Mouse (Mus musculus) embryonic facial prominence, embryonic 10.5 days (tissue): ENCODE results near the gene Itpk1. TPM values are rescaled to one million over a fixed set of nuclear protein-coding genes. Genes with fewer than 3 reads are reported as not detected.

ENCODE experiments used
- DNase-seq: peaks from one replicate; pipeline ENCODE4 v3.0.0-alpha.2; 2017; ENCODE audit warnings: low spot score
- H3K27ac ChIP-seq: fragments of 300-500 bp; sonication (generic); replicated peaks from 2 replicates; pipeline ENCODE4 v1.5.1; 2016; ENCODE audit warnings: mild to moderate bottlenecking
- H3K27me3 ChIP-seq: fragments of 300-500 bp; sonication (generic); replicated peaks from 2 replicates; pipeline ENCODE4 v1.6.1; 2016; ENCODE audit warnings: low read depth, mild to moderate bottlenecking; ENCODE audit not compliant: poor library complexity, severe bottlenecking
- H3K36me3 ChIP-seq: fragments of 300-500 bp; sonication (generic); replicated peaks from 2 replicates; pipeline ENCODE4 v1.6.1; 2016; ENCODE audit warnings: mild to moderate bottlenecking, moderate library complexity
- H3K4me1 ChIP-seq: fragments of 300-500 bp; sonication (generic); 2 replicates; pipeline ENCODE4 v1.6.1; 2016
- H3K4me3 ChIP-seq: fragments of 300-500 bp; sonication (generic); 2 replicates; pipeline ENCODE4 v1.5.1; 2016; ENCODE audit warnings: mild to moderate bottlenecking, moderate library complexity
- H3K9me3 ChIP-seq: fragments of 300-500 bp; sonication (generic); 2 replicates; pipeline ENCODE4 v1.6.1; 2016; ENCODE audit warnings: mild to moderate bottlenecking
- WGBS: fragments of 180-500 bp; shearing (Covaris S2); methylation state at CpG from one replicate; pipeline ENCODE4 v1.1.7; 2016; 5-methylcytosine and 5-hydroxymethylcytosine counted together
- polyA plus RNA-seq: library from polyadenylated mRNA; unstranded; fragments of >200 nt; fragmentation: Nextera tagmentation; extraction: Ambion mirVana; gene quantifications from 2 replicates; pipeline ENCODE4 v1.2.1, GENCODE M21; 2016

Gene Itpk1
- 13.7 and 17.7 TPM in 2 replicates for polyA plus RNA-seq

DNA sequence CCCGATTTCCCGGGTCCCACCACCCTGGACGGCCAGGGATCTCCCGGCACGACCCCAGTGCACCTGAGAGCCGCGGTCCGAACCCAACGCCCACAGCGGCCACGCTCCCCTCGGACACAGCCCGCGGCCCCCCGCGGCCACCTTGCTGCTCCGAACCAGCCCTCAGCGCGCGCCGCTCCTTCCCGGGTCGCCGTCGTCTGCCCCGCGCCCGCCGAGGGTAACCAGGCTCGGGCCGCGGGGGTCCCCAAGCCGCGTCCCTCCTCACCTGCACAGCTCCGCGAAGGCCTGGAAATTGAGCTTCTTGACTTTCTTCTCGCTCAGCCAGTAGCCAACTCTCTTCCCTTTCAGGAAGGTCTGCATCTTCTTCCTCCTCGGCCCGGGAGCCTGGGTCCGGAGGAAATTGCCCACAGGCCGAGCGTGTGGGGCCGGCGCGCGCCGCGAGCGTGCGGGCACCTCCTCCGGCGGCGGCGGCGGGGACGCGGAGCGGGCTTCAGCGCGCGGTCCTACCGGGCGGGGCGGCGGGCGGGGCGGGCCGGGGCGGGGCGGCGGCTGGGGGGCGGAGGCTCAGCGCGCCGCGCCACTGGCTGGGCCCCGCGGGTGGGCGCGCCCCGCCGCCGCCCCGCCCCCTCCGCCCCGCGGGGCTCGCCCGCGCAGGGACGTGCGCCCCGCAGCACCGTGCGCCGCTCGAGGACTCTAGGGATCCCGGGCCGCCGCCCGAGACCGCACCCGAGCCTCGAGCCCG is at the start of gene Itpk1:
Gene Itpk1 (minus strand): TSS at position 474 of the 742 bp plus-strand sequence.
- H3K27ac ChIP-seq, result peak within 1 kb of the TSS; percentile 88
- H3K27me3 ChIP-seq, result peaks cover 20% of the 10 kb centered on the region
- peak; percentile 82 for DNase-seq
- peaks cover 59% of the 10 kb centered on the region for H3K4me1 ChIP-seq
- H3K4me3 ChIP-seq, result peak within 1 kb of the TSS; percentile 77
- WGBS, result 1% methylated on average over 99 of the region's 105 CpGs
- 0 out of 2 replicates have a peak, but pooled peaks cover 4% of the 10 kb centered on the region for H3K36me3 ChIP-seq
- H3K9me3 ChIP-seq, result no peaks in the 10 kb centered on the region

DNA sequence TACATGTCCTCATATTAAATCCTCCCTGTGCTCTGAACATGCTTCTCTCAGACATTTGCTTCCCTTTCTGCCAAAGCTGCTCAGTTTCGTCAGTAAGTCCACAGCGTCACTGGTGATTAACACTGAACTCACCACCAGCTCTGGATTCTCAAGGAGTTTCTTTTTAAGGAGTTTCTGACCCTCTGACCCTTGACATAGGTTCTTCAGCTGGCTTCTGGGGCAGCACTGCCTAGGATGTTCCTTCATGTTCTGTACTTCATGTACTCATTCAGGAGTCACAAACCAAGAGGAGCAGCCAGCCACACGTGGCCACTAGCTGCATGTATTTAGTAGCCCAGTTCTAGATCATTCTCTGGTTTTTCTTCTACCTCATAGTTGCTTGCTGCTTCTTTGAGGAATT is 43.5 kb upstream of the Itpk1 start:
- 90% methylated on average over 3 of the region's 3 CpGs for WGBS
- peaks cover 47% of the 10 kb centered on the region for H3K36me3 ChIP-seq
- H3K4me1 ChIP-seq, result peaks cover 13% of the 10 kb centered on the region

DNA sequence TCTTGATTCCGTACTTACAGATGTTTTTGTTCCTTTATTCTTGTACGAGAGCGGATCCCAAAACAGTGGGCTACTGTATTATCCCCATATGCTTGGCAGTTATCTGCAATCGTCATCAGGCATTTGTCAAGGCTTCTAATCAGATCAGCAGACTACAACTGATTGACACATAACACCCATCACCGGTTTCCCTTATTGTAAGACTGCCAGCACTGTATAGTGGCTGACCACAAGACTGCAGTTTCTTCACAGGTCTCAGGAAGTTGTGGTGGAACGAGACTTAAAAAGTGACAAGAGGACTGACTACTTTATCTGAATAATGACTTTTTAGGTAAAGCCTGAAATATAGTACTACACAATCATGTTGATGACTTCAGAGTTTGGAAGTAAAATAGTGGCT is 40.1 kb upstream of the Itpk1 start:
- H3K27ac ChIP-seq, result no peak overlapping the region

More for the DNA sequence above, 43.5 kb upstream of the Itpk1 start:
- Histone ChIP-seq H3K27ac (no peak overlapping the region), H3K27me3 (no peaks in the 10 kb centered on the region), H3K9me3 (no peaks in the 10 kb centered on the region), H3K4me3 (no peak overlapping the region)
- DNase-seq, result no peak

DNA sequence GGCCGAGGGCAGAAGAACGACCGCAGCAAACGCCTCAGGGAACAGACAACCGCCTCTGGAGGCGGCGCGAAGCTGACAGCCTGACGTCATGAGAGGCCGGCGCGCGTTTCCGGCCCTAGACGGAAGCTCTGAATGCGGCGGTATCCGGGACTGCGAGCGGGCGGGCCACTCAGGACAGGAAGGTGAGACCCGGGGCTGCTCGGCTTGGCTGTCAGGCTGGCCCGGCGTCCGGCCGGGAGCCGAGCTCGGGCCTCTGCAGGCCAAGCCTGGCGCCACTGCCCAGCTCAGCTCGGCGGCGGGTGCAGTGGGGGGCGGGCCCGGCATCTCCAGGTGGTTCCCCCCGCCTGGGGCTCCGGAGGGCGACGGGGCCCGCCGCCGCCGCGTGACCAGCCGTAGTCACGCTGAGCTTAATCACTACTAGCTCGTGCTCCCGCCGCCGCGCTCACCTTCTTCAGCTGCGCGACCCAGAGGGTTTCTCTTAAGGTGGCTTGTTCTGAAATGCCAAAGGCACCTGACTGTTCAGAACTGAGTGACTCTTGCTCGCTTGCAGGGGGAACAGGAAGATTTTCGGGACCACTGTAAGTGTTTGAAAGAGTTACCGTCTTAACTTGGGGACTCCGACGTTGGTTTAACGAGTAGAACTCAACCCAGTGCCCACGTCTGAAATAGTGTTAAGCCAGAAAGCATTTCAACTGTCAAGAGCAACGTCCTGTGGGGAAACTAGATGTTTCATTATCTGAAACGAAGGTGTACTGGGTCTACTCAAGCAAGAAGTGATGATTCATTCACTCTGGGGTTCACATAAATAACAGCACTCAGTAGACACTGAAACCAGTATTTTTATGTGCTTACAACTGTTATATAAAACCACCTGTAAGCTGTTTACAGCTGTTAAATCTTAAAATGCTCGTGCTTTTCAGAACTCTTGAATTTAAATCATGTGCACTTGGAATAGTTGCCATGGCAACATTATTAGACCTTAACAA is 39.2 kb upstream of the Itpk1 start, which contains the start of the genes Moap1 and Tmem251:
Gene Moap1 (minus strand): TSS at position 73 of the 986 bp plus-strand sequence.
Gene Tmem251 (plus strand): TSS at position 174 of the 986 bp plus-strand sequence.
- peaks cover 25% of the 10 kb centered on the region for H3K4me1 ChIP-seq
- peak within 1 kb of the TSS; percentile 94 for H3K4me3 ChIP-seq
- peak within 1 kb of the TSS; percentile 93 for H3K27ac ChIP-seq
- no peaks in the 10 kb centered on the region for H3K9me3 ChIP-seq
- peak; percentile 93 for DNase-seq
- no peaks in the 10 kb centered on the region for H3K27me3 ChIP-seq
- H3K36me3 ChIP-seq, result peaks cover 40% of the 10 kb centered on the region
- under 1% methylated on average over 63 of the region's 63 CpGs for WGBS

More for the DNA sequence above, 40.1 kb upstream of the Itpk1 start:
- no peak for DNase-seq
- peaks cover 25% of the 10 kb centered on the region for H3K4me1 ChIP-seq
- no peaks in the 10 kb centered on the region for H3K27me3 ChIP-seq
- peaks cover 48% of the 10 kb centered on the region for H3K36me3 ChIP-seq
- H3K4me3 ChIP-seq, result peak overlapping the region; percentile 94
- H3K9me3 ChIP-seq, result no peaks in the 10 kb centered on the region
- WGBS, result 69% methylated on average over 6 of the region's 6 CpGs

DNA sequence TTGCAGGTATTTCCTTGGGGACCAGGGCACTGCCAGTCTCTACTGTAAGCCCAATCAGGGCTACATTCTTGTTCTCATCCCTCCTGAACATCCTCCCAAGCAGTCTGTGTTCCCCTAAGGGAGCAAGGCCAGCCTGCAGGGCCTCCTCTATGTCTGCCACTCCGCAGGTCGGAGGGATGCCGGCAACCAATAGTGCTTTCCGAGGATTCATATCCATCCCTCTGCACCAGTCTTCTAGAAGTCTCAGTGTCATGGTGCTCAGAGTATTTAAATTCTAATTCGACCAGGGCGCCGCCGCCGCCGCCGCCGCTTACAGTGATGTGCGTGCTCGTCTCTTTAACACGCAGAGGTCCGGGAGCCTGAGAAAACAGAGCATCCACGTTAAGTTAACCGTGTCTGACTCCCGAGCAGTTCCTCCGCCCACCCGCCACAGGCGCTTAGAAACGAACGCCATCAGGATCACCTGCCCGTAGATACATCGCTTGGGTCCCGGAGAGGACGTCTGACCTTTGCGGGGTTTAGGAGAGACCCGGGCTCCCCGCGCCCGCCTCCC is 38.4 kb upstream of the Itpk1 start:
- under 1% methylated on average over 33 of the region's 33 CpGs for WGBS
- H3K27ac ChIP-seq, result peak overlapping the region; percentile 93
- H3K36me3 ChIP-seq, result peaks cover 33% of the 10 kb centered on the region
- no peaks in the 10 kb centered on the region for H3K27me3 ChIP-seq
- peaks cover 25% of the 10 kb centered on the region for H3K4me1 ChIP-seq
- peak overlapping the region; percentile 94 for H3K4me3 ChIP-seq
- no peaks in the 10 kb centered on the region for H3K9me3 ChIP-seq
- no peak for DNase-seq

GRCm38 (mm10) chr12:102742056-102742455 is 37.3 kb upstream of the Itpk1 start:
- Histone ChIP-seq H3K27ac (no peak overlapping the region), H3K4me1 (peaks cover 25% of the 10 kb centered on the region), H3K9me3 (no peaks in the 10 kb centered on the region), H3K4me3 (no peak overlapping the region), H3K36me3 (peaks cover 24% of the 10 kb centered on the region), H3K27me3 (no peaks in the 10 kb centered on the region)
- 88% methylated on average over 7 of the region's 7 CpGs for WGBS
- no peak for DNase-seq

- H3K27me3 ChIP-seq, result no peaks in the 10 kb centered on the region
- H3K36me3 ChIP-seq, result peaks cover 13% of the 10 kb centered on the region
- peaks cover 25% of the 10 kb centered on the region for H3K4me1 ChIP-seq
- WGBS, result 73% methylated on average over 3 of the region's 3 CpGs
- no peaks in the 10 kb centered on the region for H3K9me3 ChIP-seq
- H3K27ac ChIP-seq, result no peak overlapping the region
- H3K4me3 ChIP-seq, result no peak overlapping the region
- no peak for DNase-seq
Measured at GRCm38 (mm10) chr12:102740285-102740684, 35.6 kb upstream of the Itpk1 start.

GRCm38 (mm10) chr12:102739096-102739495 is 34.4 kb upstream of the Itpk1 start:
- Histone ChIP-seq H3K9me3 (no peaks in the 10 kb centered on the region), H3K27me3 (no peaks in the 10 kb centered on the region), H3K4me1 (peaks cover 16% of the 10 kb centered on the region), H3K36me3 (peaks cover 13% of the 10 kb centered on the region), H3K4me3 (no peak overlapping the region), H3K27ac (no peak overlapping the region)
- DNase-seq, result no peak
- 82% methylated on average over 5 of the region's 5 CpGs for WGBS

DNA sequence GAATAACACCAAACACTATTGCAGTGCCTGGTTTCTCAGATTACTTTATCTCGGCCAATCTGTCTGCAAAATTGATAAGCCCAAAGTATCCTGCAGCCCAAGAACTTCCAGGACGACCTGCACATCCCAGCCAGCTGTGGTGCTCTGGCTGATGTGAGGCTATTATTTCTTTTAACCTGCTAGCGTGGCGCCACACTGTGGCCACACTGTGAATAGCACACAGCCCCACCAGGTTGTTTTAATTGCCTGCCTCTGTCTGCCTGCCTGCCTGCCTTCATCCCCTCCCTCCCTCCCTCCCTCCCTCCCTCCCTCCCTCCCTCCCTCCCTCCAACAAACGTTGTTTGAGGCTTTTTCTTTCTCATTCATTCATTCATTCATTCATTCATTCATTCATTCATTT is 28.7 kb upstream of the Itpk1 start:
- H3K27me3 ChIP-seq, result no peaks in the 10 kb centered on the region
- peaks cover 25% of the 10 kb centered on the region for H3K4me1 ChIP-seq
- no peaks in the 10 kb centered on the region for H3K9me3 ChIP-seq
- no peak overlapping the region for H3K4me3 ChIP-seq
- WGBS, result 11% methylated on average over 5 of the region's 5 CpGs
- H3K27ac ChIP-seq, result no peak overlapping the region
- no peaks in the 10 kb centered on the region for H3K36me3 ChIP-seq
- DNase-seq, result peak; percentile 81

DNA sequence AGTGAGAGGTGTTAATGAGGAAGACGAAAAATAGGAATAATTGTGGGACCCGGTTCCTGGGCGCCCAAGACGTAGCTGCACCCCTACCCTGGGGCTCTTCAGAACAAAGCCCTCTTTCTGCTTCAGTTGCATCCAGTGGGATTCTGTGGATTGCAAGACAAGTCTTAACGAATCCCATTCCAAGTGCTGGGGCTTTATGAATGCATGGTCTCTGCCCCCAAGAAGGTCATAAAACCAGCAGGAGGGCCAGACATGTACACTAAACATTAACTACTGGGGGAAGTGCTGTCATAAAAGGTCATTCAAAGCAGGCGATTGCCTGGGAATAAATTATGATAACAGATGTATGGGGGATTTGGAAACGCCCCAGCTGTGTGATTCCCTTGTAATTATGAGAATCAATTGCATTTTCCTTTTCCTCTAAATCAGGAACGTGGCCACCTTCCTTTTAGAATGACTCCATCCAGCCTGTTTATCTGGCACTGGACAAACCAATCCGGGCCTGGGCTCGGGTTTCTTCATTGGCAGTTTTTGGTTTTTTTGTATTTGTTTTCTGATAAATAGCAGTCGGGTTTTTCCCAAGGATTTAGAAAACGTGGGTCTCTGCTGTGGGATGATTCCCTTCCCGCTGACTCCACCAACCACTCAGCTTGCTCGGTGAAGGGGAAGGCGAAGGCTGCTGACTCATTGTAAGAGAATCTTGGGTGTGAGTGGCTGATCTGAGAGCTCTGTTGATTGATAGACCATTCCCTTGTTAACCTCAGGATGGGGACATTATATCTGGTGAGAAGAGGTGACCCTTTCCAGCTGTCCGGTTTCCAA is 26.3 kb upstream of the Itpk1 start:
- H3K4me3 ChIP-seq, result peak overlapping the region; percentile 47
- 47% methylated on average over 16 of the region's 16 CpGs for WGBS
- no peaks in the 10 kb centered on the region for H3K9me3 ChIP-seq
- H3K36me3 ChIP-seq, result no peaks in the 10 kb centered on the region
- H3K27ac ChIP-seq, result peak overlapping the region; percentile 92
- H3K4me1 ChIP-seq, result peaks cover 25% of the 10 kb centered on the region
- no peaks in the 10 kb centered on the region for H3K27me3 ChIP-seq
- no peak for DNase-seq

- Histone ChIP-seq H3K4me1 (peaks cover 25% of the 10 kb centered on the region), H3K36me3 (no peaks in the 10 kb centered on the region), H3K4me3 (peak overlapping the region; percentile 47), H3K27me3 (no peaks in the 10 kb centered on the region), H3K9me3 (no peaks in the 10 kb centered on the region), H3K27ac (peak overlapping the region; percentile 92)
- WGBS, result 33% methylated on average over 26 of the region's 26 CpGs
- DNase-seq, result peak; percentile 94
Measured at GRCm38 (mm10) chr12:102729855-102730797, 25.4 kb upstream of the Itpk1 start.
